Mouse (Mus musculus) adrenal gland, postnatal 4 days (tissue): Measurements from ENCODE around the gene Vmn1r236. TPM values are rescaled to one million over a fixed set of nuclear protein-coding genes. Genes with fewer than 3 reads are reported as not detected.

ENCODE experiments used
- DNase-seq, 2 experiments: peaks; one replicate each; pipeline ENCODE4 v3.0.0; 2021 to 2022; ENCODE audit warnings: low spot score in 2 of 2, mixed read lengths in 2 of 2
- long read RNA-seq, 2 experiments: library from polyadenylated mRNA; stranded (forward); transcript quantifications; one replicate each; pipeline ENCODE4 v2.0.0; 2021
- microRNA-seq: library from miRNA; unstranded; fragments of <30 nt; microRNA quantifications from one replicate; pipeline ENCODE4 v1.2.0, GENCODE M21; 2021
- total RNA-seq, 2 experiments: library from RNA; stranded (reverse); gene quantifications; 2 replicates each; pipeline ENCODE4 v1.2.3; 2021

The Vmn1r236 gene
- total RNA-seq, result not detected
- long read RNA-seq, experiment 1, result 0 reads
- long read RNA-seq, experiment 2, result 0 reads

- DNase-seq, result no peak
Observed at GRCm38 (mm10) chr17:21282642-21283041, at the start of gene Vmn1r236. Gene Vmn1r236 (plus strand): TSS chr17:21282942.

DNA sequence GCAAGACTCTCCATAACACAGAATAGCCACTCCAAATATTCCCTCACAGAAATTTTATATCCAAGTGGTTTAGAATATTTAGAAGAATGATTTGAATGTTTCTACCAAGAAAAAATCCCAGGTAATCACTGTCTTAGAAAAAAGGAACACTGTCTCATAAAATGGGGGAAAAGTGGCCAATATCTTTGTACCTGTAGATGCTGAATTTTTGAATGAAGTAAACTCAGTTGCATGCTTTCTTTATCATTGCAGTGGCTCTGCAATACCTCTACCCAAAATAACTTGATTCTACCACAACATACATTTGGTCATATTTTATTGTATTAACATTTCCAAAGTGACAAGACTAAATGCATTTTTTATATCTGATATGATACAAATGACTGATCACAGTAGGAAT lies 26.6 kb upstream of the Vmn1r236 start, which contains the start of gene Vmn1r235:
Gene Vmn1r235, plus strand, starts transcription at position 301 of the 400 bp plus-strand sequence.
- no peak for DNase-seq

- DNase-seq, result no peak
Observed at GRCm38 (mm10) chr17:21272103-21272502, 10.6 kb upstream of the Vmn1r236 start.

- no peak for DNase-seq
Observed at GRCm38 (mm10) chr17:21284395-21284794, 1.7 kb downstream of the Vmn1r236 start.

- DNase-seq, result no peak
Observed at GRCm38 (mm10) chr17:21289695-21290094, 7.0 kb downstream of the Vmn1r236 start.

DNA sequence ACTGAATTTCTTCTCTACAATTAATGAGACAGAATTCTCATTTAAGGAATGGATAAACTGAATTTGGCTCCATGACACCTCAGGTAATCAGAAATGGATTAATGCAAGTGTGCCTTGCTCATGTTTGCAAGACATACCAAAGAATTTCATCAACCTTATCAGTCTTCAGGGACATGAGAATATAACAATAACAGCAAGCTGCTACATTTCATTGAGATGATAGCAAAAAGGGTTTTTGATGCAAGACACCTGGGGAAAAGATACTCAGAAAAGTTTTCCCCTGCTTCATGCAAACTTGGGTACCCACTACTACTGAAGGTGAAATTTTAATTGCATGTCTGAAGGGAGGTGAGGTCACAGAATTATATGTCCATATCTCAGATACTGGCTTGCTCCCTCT lies 28.8 kb downstream of the Vmn1r236 start, which contains the start of gene Vmn1r237:
Gene Vmn1r237, plus strand, starts transcription at position 301 of the 400 bp plus-strand sequence.
- DNase-seq, result no peak

Small RNA genes within 50 kb of the gene (microRNA-seq; reads per million reads assigned to microRNA genes)
- not detected for gene Gm26384

Other genes starting within 250 kb of the Vmn1r236 start
- gene Vmn1r234, start 56.9 kb upstream of the Vmn1r236 start, total RNA-seq, result not detected
- gene Vmn1r235, start 26.5 kb upstream of the Vmn1r236 start, total RNA-seq, result not detected
- not detected for gene Vmn1r237, start 28.9 kb downstream of the Vmn1r236 start, total RNA-seq
- gene Zfp677, start 100.8 kb downstream of the Vmn1r236 start, total RNA-seq, result 1 to 10 TPM; 5.0 to 5.2 TPM
- 1 to 10 TPM; 2.7 to 3.0 TPM for gene Zfp54, start 140.3 kb downstream of the Vmn1r236 start, total RNA-seq
- gene Zfp51, start 167.4 kb downstream of the Vmn1r236 start, total RNA-seq, result 10 to 100 TPM in 1 of 2 experiments, 1 to 10 TPM in 1; 8.8 to 10.2 TPM
- gene Zfp53, start 206.1 kb downstream of the Vmn1r236 start, total RNA-seq, result 1 to 10 TPM; 6.9 to 7.5 TPM